Mouse (Mus musculus) embryo, embryonic 10 days (tissue): ENCODE results near the gene Mrrf.
A peak's percentile ranks its signal among the peaks of the same experiment; 100 is the strongest.
"Not testable (repeated sequence)": the region's sequence is repeated elsewhere in the genome, so short reads cannot be mapped to it uniquely, and the experiment has no call there.

Source experiments
- DNase-seq: peaks from one replicate; pipeline ENCODE4 v3.0.0-alpha.2; 2015; ENCODE audit warnings: low spot score

Gene Mrrf

GRCm38 (mm10) chr2:36129051-36129450 lies 7.1 kb upstream of the Mrrf start:
- DNase-seq: no peak

- DNase-seq: no peak
These were observed 302 bp upstream of the Mrrf start for GRCm38 (mm10) chr2:36135887-36136286.

- no peak for DNase-seq
These were observed 2.9 kb downstream of the Mrrf start for GRCm38 (mm10) chr2:36139096-36139495.

- DNase-seq: no peak
These were observed 12.7 kb downstream of the Mrrf start for GRCm38 (mm10) chr2:36148876-36149365.

- not testable (repeated sequence) for DNase-seq
These were observed 16.2 kb downstream of the Mrrf start for GRCm38 (mm10) chr2:36152401-36152800.

- no peak for DNase-seq
These were observed 21.3 kb downstream of the Mrrf start for GRCm38 (mm10) chr2:36157461-36157860.

- no peak for DNase-seq
These were observed 23.1 kb downstream of the Mrrf start for GRCm38 (mm10) chr2:36159336-36159735.

- no peak for DNase-seq
These were observed 31.9 kb downstream of the Mrrf start for GRCm38 (mm10) chr2:36167990-36168618.

GRCm38 (mm10) chr2:36169176-36169575 lies 33.0 kb downstream of the Mrrf start:
- no peak for DNase-seq

GRCm38 (mm10) chr2:36172136-36172535 lies 35.9 kb downstream of the Mrrf start:
- no peak for DNase-seq

- no peak for DNase-seq
These were observed 36.4 kb downstream of the Mrrf start for GRCm38 (mm10) chr2:36172574-36172973.

GRCm38 (mm10) chr2:36179487-36179886 lies 43.3 kb downstream of the Mrrf start:
- DNase-seq: no peak

- DNase-seq: not testable (repeated sequence)
These were observed 45.6 kb downstream of the Mrrf start for GRCm38 (mm10) chr2:36181587-36182368.

- DNase-seq: no peak
These were observed 47.1 kb downstream of the Mrrf start for GRCm38 (mm10) chr2:36183278-36183677.

- no peak for DNase-seq
These were observed 48.0 kb downstream of the Mrrf start for GRCm38 (mm10) chr2:36184192-36184591.

- no peak for DNase-seq
These were observed 48.7 kb downstream of the Mrrf start for GRCm38 (mm10) chr2:36184876-36185275.

- DNase-seq: not testable (repeated sequence)
These were observed 53.0 kb downstream of the Mrrf start for GRCm38 (mm10) chr2:36189200-36189599.

GRCm38 (mm10) chr2:36191098-36191941 lies 55.1 kb downstream of the Mrrf start:
- no peak for DNase-seq

- no peak for DNase-seq
These were observed 60.8 kb downstream of the Mrrf start for GRCm38 (mm10) chr2:36197021-36197420.

GRCm38 (mm10) chr2:36197919-36198881 lies 62.0 kb downstream of the Mrrf start:
- peak; percentile 49 for DNase-seq

GRCm38 (mm10) chr2:36198882-36199262 lies 62.7 kb downstream of the Mrrf start:
- no peak for DNase-seq
